Mouse (Mus musculus) forebrain, embryonic 12.5 days (tissue): ENCODE measurements around the gene Nae1. TPM values are rescaled to one million over a fixed set of nuclear protein-coding genes. Genes with fewer than 3 reads are reported as not detected.

Source experiments
- ATAC-seq: fragments of 200-750 bp; cut with Nextera tagmentation; 2 replicates; pipeline ENCODE4 v1.8.0; 2017; ENCODE audit warnings: moderate TSS enrichment; ENCODE audit not compliant: low FRiP score
- H3K27ac ChIP-seq: fragments of 300-500 bp; sonication (generic); 2 replicates; pipeline ENCODE4 v1.5.1; 2016; ENCODE audit warnings: mild to moderate bottlenecking
- H3K27me3 ChIP-seq: fragments of 300-500 bp; sonication (generic); 2 replicates; pipeline ENCODE4 v1.6.1; 2016; ENCODE audit warnings: mild to moderate bottlenecking
- H3K36me3 ChIP-seq: fragments of 300-500 bp; sonication (generic); replicated peaks from 2 replicates; pipeline ENCODE4 v1.6.1; 2016; ENCODE audit warnings: mild to moderate bottlenecking
- H3K4me1 ChIP-seq: fragments of 300-500 bp; sonication (generic); 2 replicates; pipeline ENCODE4 v1.6.1; 2016
- H3K4me2 ChIP-seq: fragments of 300-500 bp; sonication (generic); 2 replicates; pipeline ENCODE4 v1.6.1; 2016; ENCODE audit warnings: mild to moderate bottlenecking, moderate library complexity
- H3K4me3 ChIP-seq: fragments of 300-500 bp; sonication (generic); replicated peaks from 2 replicates; pipeline ENCODE4 v1.5.1; 2016; ENCODE audit warnings: mild to moderate bottlenecking
- H3K9ac ChIP-seq: fragments of 300-500 bp; sonication (generic); 2 replicates; pipeline ENCODE4 v1.6.1; 2016; ENCODE audit warnings: mild to moderate bottlenecking
- H3K9me3 ChIP-seq: fragments of 300-500 bp; sonication (generic); 2 replicates; pipeline ENCODE4 v1.6.1; 2016
- WGBS: fragments of 180-500 bp; shearing (Covaris S2); methylation state at CpG from one replicate; pipeline ENCODE4 v1.1.7; 2016; 5-methylcytosine and 5-hydroxymethylcytosine counted together
- polyA plus RNA-seq: library from polyadenylated mRNA; unstranded; fragments of >200 nt; fragmentation: Nextera tagmentation; extraction: Ambion mirVana; gene quantifications from 2 replicates; pipeline ENCODE4 v1.2.1, GENCODE M21; 2016

The Nae1 gene
- polyA plus RNA-seq, 1 experiment from 2014 or later, result 128 TPM

- no peak overlapping the region for H3K27ac ChIP-seq
- no peaks in the 10 kb centered on the region for H3K9me3 ChIP-seq
- H3K9ac ChIP-seq, result no peak overlapping the region
- WGBS, result 8% methylated on average over 11 of the region's 11 CpGs
- H3K4me3 ChIP-seq, result 0 out of 2 replicates have a peak overlapping the region, but pooled peaks have one; percentile 53
- peaks cover 74% of the 10 kb centered on the region for H3K27me3 ChIP-seq
- no peak for ATAC-seq
- H3K4me1 ChIP-seq, result peaks cover 17% of the 10 kb centered on the region
- H3K4me2 ChIP-seq, result no peak overlapping the region
- no peaks in the 10 kb centered on the region for H3K36me3 ChIP-seq
Observed at GRCm38 (mm10) chr8:104542160-104542559, 7.7 kb upstream of the Nae1 start.

GRCm38 (mm10) chr8:104541515-104541880 is 7.1 kb upstream of the Nae1 start:
- Histone ChIP-seq H3K27ac (no peak overlapping the region), H3K4me1 (peaks cover 17% of the 10 kb centered on the region), H3K4me2 (peak overlapping the region; percentile 95), H3K27me3 (peaks cover 76% of the 10 kb centered on the region), H3K4me3 (peak overlapping the region; percentile 53), H3K9me3 (no peaks in the 10 kb centered on the region), H3K36me3 (no peaks in the 10 kb centered on the region), H3K9ac (no peak overlapping the region)
- no peak; the same call in 1 of the 2 replicates for ATAC-seq
- WGBS, result 13% methylated on average over 8 of the region's 8 CpGs

GRCm38 (mm10) chr8:104540710-104541514 is 6.5 kb upstream of the Nae1 start:
- Histone ChIP-seq H3K4me1 (peaks cover 17% of the 10 kb centered on the region), H3K4me2 (peak overlapping the region; percentile 95), H3K9ac (peak overlapping the region; percentile 59), H3K9me3 (no peaks in the 10 kb centered on the region), H3K27ac (no peak overlapping the region), H3K27me3 (peaks cover 76% of the 10 kb centered on the region), H3K4me3 (peak overlapping the region; percentile 53), H3K36me3 (no peaks in the 10 kb centered on the region)
- peak; percentile 82 for ATAC-seq
- WGBS, result under 1% methylated on average over 71 of the region's 76 CpGs

GRCm38 (mm10) chr8:104540238-104540637 is 5.8 kb upstream of the Nae1 start:
- Histone ChIP-seq H3K9ac (no peak overlapping the region), H3K4me3 (peak overlapping the region; percentile 53), H3K27ac (no peak overlapping the region), H3K9me3 (no peaks in the 10 kb centered on the region), H3K27me3 (peaks cover 76% of the 10 kb centered on the region), H3K4me1 (peaks cover 19% of the 10 kb centered on the region), H3K4me2 (peak overlapping the region; percentile 95), H3K36me3 (no peaks in the 10 kb centered on the region)
- ATAC-seq, result no peak; the same call in 1 of the 2 replicates
- 30% methylated on average over 7 of the region's 7 CpGs for WGBS

- WGBS, result 98% methylated on average over 2 of the region's 2 CpGs
- Histone ChIP-seq H3K4me2 (no peak overlapping the region), H3K27ac (no peak overlapping the region), H3K9ac (no peak overlapping the region), H3K4me1 (peaks cover 25% of the 10 kb centered on the region), H3K9me3 (no peaks in the 10 kb centered on the region), H3K27me3 (peaks cover 75% of the 10 kb centered on the region), H3K36me3 (no peaks in the 10 kb centered on the region), H3K4me3 (no peak overlapping the region)
- no peak for ATAC-seq
Observed at GRCm38 (mm10) chr8:104539566-104539965, 5.1 kb upstream of the Nae1 start.

GRCm38 (mm10) chr8:104538896-104539295 is 4.5 kb upstream of the Nae1 start:
- Histone ChIP-seq H3K4me1 (peaks cover 25% of the 10 kb centered on the region), H3K27me3 (peaks cover 69% of the 10 kb centered on the region), H3K36me3 (no peaks in the 10 kb centered on the region), H3K4me2 (no peak overlapping the region), H3K9me3 (no peaks in the 10 kb centered on the region), H3K4me3 (no peak overlapping the region), H3K9ac (no peak overlapping the region), H3K27ac (no peak overlapping the region)
- ATAC-seq, result no peak
- 90% methylated on average over 4 of the region's 4 CpGs for WGBS

- no peaks in the 10 kb centered on the region; the same call in 1 of the 2 replicates for H3K36me3 ChIP-seq
- H3K4me2 ChIP-seq, result no peak overlapping the region
- peaks cover 29% of the 10 kb centered on the region for H3K4me1 ChIP-seq
- H3K27me3 ChIP-seq, result peaks cover 40% of the 10 kb centered on the region
- H3K9me3 ChIP-seq, result no peaks in the 10 kb centered on the region
- 80% methylated on average over 4 of the region's 4 CpGs for WGBS
- no peak for ATAC-seq
- H3K9ac ChIP-seq, result no peak overlapping the region
- no peak overlapping the region for H3K27ac ChIP-seq
- H3K4me3 ChIP-seq, result no peak overlapping the region
Observed at GRCm38 (mm10) chr8:104536028-104536427, 1.6 kb upstream of the Nae1 start.

GRCm38 (mm10) chr8:104535378-104535777 is 941 bp upstream of the Nae1 start:
- no peak for ATAC-seq

GRCm38 (mm10) chr8:104534779-104535141 is 323 bp upstream of the Nae1 start:
- peak overlapping the region; percentile 95 for H3K9ac ChIP-seq
- H3K27me3 ChIP-seq, result peaks cover 27% of the 10 kb centered on the region
- ATAC-seq, result peak; percentile 72
- peak overlapping the region; percentile 95 for H3K4me3 ChIP-seq
- peaks cover 5% of the 10 kb centered on the region for H3K36me3 ChIP-seq
- no peak overlapping the region for H3K27ac ChIP-seq
- no peaks in the 10 kb centered on the region for H3K9me3 ChIP-seq
- peaks cover 21% of the 10 kb centered on the region for H3K4me1 ChIP-seq
- WGBS, result 12% methylated on average over 9 of the region's 9 CpGs
- peak overlapping the region; percentile 63 for H3K4me2 ChIP-seq

More at GRCm38 (mm10) chr8:104535378-104535777, 941 bp upstream of the Nae1 start:
- H3K9me3 ChIP-seq, result no peaks in the 10 kb centered on the region
- H3K36me3 ChIP-seq, result no peaks in the 10 kb centered on the region; the same call in 1 of the 2 replicates
- peak overlapping the region; percentile 63 for H3K4me2 ChIP-seq
- no peak overlapping the region for H3K27ac ChIP-seq
- WGBS, result 41% methylated on average over 7 of the region's 7 CpGs
- H3K4me3 ChIP-seq, result 0 out of 2 replicates have a peak overlapping the region, but pooled peaks have one; percentile 95
- H3K27me3 ChIP-seq, result peaks cover 33% of the 10 kb centered on the region
- H3K4me1 ChIP-seq, result peaks cover 23% of the 10 kb centered on the region
- H3K9ac ChIP-seq, result no peak overlapping the region

- no peak overlapping the region for H3K27ac ChIP-seq
- 0 out of 2 replicates have a peak, but pooled peaks have one; percentile 21 for ATAC-seq
Observed at GRCm38 (mm10) chr8:104533551-104533950, 886 bp downstream of the Nae1 start.

GRCm38 (mm10) chr8:104529671-104530070 is 4.8 kb downstream of the Nae1 start:
- H3K4me2 ChIP-seq, result no peak overlapping the region
- H3K27me3 ChIP-seq, result no peaks in the 10 kb centered on the region
- peaks cover 36% of the 10 kb centered on the region for H3K36me3 ChIP-seq
- no peak overlapping the region for H3K9ac ChIP-seq
- no peak for ATAC-seq
- WGBS, result 91% methylated on average over 6 of the region's 6 CpGs
- no peaks in the 10 kb centered on the region for H3K9me3 ChIP-seq
- no peak overlapping the region for H3K27ac ChIP-seq
- H3K4me3 ChIP-seq, result no peak overlapping the region
- H3K4me1 ChIP-seq, result peaks cover 14% of the 10 kb centered on the region

More at GRCm38 (mm10) chr8:104533551-104533950, 886 bp downstream of the Nae1 start:
- 15% methylated on average over 7 of the region's 7 CpGs for WGBS
- Histone ChIP-seq H3K4me2 (peak overlapping the region; percentile 63), H3K27me3 (peaks cover 15% of the 10 kb centered on the region), H3K4me3 (peak overlapping the region; percentile 95), H3K4me1 (peaks cover 21% of the 10 kb centered on the region), H3K36me3 (peaks cover 12% of the 10 kb centered on the region), H3K9me3 (no peaks in the 10 kb centered on the region), H3K9ac (peak overlapping the region; percentile 95)

GRCm38 (mm10) chr8:104517872-104518271 is 16.6 kb downstream of the Nae1 start:
- H3K4me1 ChIP-seq, result no peaks in the 10 kb centered on the region
- H3K4me2 ChIP-seq, result no peak overlapping the region
- H3K36me3 ChIP-seq, result peaks cover 68% of the 10 kb centered on the region
- no peaks in the 10 kb centered on the region for H3K9me3 ChIP-seq
- H3K4me3 ChIP-seq, result no peak overlapping the region
- ATAC-seq, result no peak
- WGBS, result 88% methylated on average over 5 of the region's 5 CpGs
- H3K27ac ChIP-seq, result no peak overlapping the region
- no peak overlapping the region for H3K9ac ChIP-seq
- no peaks in the 10 kb centered on the region for H3K27me3 ChIP-seq
